Mouse (Mus musculus) retina, postnatal 7 days (tissue): ENCODE measurements around the gene Nubp2.

Experiments used
- DNase-seq: peaks from one replicate; pipeline ENCODE4 v3.0.0-alpha.2; 2012; ENCODE audit warnings: low read depth, low spot score

Nubp2 gene

DNA sequence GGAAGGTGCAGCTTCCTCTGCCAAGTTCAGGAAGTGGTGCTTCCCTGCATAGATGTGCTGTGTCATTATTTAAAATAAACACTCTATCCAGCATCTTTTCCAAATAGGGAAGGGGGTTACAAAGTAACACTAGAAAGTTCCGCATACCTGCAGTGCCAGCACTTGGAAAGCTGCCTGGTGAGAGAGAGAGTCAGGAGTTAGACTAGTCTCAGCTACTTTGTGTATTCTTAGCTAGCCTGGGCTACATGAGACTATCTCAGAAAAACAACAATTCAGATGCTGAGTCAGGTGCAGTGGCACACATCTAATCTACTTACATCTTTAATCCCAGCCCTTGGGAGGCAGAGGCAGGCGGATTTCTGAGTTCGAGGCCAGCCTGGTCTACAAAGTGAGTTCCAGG, 24.4 kb downstream of the Nubp2 start:
- no peak for DNase-seq

DNA sequence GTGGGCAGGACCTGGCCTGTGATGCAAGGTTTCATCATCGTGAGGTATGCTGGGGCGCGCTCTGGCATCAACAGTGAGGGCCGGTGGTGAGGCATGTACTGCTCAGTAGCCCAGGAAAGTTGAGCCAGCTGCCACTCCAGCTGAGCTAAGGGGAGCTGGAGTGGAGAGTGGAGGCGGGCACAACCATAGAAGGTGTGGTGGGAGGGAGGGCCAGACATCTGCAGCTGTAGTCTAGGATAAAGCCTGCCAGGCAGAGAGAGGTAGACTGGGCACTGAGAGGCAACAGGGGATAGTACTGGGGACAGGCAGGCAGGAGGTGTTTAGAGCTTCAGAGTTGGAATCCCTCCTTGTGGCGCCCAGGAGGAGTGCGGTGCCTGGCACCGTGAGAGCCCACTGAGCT, 26.1 kb downstream of the Nubp2 start:
- no peak for DNase-seq

DNA sequence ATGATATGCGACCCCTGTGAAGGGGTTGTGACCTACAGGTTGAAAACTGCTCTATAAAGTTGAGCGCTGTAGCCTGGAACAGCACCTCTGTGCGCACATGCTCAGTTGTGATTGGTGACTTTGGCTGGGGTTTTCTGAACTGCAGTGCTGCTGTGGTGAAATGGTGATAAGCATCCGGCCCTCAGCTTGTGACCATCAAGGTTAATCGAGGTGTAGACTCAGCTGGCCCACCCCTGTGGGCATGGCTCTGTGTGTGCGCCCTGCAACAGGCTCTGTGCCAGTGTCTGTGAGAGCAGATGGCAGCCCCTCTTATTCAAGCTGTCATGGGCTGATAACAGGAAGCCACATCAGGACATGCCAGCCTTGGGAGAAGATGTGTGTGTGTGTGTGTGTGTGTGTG, 27.2 kb downstream of the Nubp2 start:
- DNase-seq, result no peak

DNA sequence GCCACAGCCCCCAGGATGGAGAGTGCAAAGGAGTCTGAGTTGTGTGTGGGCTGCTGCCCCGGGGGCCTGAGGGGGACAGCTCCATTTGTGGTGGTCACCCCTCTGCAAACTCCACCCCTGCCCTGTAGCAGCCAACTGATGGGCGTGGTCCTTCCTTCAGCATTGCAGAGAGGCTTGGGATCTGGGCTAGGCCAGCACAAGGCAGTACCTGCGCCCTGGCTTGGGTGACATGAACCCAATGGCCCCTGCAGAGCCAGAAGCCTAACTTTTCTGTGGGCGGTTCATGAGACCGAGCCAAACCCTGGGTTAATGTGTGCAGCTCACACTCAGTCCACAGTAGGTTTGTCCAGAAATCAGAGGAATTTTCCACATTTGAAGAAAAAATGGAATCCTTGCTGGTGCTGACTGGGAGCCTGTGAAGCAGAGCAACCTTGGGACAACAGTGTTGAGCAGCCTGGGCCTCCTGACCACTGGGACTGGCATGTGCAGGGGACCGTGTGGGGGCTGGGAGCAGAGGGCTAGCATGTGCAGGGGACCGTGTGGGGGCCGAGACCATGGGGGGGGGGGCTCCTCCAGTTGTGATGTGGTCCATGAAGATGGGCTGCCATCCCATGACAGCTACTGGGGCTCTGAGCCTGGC, 28.2 kb downstream of the Nubp2 start:
- no peak for DNase-seq

DNA sequence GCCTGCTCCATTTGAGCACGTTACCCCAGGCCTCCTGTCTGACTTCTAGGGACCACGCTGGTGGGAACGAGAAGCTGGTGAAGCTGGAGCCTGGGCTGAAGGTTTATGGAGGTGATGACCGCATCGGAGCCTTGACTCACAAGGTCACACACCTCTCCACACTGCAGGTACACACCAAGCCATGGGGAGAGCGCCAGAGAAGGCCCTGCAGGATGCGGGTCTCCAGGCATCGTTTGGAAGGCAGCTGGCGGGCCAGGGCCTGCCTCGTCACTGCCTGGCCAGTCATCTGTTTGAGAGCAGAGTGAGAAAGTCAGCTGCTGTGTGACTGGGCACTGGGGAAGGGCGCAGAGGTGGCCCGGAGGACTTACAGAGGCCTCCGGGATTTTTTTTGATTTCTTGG, 29.6 kb downstream of the Nubp2 start:
- no peak for DNase-seq

DNA sequence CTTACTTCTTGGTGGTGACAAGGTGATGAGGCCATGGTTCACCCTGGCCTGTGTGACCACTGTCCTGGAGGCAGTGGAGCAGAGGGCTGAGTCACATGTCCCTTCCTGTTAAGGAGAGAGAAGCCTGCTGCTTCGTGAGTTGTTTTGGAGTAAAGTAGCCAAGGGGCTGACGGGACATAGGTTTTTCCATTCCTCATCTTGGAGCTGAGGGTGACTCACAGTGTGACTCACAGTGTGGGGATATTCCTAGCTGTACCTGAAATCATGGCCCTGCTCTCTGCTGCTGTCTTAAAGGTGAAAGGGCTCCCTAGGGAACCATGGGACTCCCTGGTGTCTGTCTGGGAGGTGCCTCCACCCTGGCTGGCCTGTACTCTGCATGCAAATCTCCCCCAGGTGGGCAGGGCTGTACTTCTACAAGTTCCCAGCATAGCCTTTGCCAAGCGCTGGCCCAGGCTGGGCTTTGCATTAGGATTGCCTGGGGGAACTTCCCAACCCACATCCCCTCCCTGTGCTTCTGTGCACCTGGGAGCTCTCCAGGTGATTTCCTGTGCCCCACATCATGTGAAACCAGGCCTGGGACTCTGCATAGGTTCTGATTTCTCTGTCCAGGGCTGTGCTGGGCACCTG, 30.2 kb downstream of the Nubp2 start:
- DNase-seq, result no peak

DNA sequence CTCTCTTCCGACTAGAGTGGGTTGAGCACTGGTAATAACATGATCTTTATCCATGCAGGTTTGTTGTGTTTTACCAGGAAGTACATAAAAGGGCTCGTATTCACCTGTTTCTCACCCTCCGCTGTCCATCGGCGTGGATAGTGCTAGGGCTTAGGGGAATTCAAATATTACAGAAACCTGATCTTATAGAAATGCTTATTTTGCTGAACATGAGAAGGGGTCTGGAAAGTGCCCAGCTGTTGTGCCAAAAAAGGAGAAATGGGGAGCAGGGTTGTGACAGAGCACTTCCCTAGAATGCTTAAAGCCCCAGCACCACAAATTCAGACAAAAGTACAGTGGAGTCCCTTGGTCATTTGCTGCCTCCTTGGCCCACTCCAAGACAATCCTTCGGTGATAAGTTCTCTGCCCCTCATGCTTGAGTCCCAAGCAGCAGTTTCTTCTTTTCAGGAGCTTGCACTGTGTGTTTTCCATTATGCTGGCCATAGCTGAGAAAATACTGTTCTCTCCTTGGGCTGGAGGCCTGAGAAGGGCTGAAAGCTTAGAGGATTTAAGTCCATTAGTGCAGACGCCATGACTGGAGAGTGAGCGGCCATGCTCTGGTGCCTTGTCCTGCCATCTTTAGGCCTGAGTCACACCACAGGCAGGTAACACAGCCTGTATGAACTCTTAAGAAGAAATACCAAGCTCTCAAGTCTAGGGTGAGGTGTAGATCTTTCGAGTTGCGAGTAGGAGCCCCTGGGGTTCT, 34.6 kb downstream of the Nubp2 start:
- no peak for DNase-seq

DNA sequence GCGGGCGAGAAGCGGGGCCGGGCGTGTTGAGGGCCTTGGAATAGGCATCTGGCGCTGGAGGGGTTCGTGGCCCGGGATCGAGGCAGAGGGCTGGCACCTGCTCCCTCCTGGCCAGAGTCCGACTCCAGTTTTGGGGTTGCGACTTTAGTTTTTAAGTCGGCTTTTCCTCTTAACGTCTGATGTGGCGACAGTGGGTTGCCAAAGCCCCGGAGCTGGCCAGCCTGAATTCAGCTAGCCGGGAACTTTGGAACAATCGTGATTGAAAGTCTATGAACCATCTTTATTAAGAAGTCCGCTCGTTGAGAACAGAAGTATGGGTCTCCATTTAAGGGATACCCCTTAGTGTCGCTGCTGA, 35.4 kb downstream of the Nubp2 start:
- no peak for DNase-seq

DNA sequence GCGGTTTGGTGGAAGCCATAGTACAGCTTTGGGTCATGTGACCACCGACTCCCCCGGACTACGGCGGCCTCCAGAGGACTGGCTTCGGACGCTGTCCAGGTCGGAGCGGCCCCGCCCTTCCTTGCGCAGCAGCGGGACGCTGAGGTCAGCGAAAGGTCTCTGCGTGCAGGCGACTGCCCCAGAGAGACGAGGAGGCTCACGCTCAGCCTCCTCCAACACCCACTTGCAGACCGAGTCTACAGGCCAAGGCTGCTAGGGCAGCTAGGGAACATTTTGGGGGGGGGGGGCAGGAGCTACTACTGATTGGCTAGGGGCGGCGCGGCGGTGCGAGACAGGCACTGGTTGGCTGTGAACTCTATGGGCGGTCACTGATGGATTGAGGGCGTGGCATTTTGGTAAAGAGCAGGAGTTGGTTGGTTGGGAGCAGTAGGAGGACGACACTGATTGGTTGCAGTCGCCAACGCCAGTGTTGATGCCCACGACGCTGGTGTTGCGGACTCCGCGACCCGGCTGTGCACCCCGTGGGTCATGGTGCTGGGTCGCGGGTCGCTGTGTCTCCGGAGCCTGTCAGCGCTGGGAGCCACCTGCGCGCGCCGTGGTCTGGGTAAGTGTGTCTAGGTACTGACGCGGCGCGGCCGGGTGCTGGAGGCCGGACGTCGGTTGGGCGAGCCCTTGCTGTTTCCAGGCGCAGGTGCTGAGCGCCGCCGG, 35.9 kb downstream of the Nubp2 start, which contains the start of gene Fahd1:
Gene Fahd1, minus strand, starts transcription at position 300 of the 708 bp plus-strand sequence.
- peak; percentile 95 for DNase-seq

DNA sequence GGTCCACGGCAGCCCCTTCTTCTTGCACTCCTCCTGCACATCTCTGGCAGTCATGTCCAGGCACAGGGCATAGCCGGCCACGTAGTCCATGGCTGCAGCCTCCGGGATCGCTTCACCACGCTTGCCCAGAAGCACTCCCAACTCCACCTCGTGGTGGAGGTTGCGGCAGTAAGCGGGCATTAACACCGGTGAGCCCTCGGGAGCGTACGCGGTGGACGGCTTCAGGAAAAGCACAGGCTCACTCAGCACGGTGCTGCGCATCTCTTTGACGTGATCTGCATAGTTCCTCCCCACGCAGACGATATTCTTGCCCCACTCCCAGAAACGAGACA, 36.5 kb downstream of the Nubp2 start:
- DNase-seq, result no peak

DNA sequence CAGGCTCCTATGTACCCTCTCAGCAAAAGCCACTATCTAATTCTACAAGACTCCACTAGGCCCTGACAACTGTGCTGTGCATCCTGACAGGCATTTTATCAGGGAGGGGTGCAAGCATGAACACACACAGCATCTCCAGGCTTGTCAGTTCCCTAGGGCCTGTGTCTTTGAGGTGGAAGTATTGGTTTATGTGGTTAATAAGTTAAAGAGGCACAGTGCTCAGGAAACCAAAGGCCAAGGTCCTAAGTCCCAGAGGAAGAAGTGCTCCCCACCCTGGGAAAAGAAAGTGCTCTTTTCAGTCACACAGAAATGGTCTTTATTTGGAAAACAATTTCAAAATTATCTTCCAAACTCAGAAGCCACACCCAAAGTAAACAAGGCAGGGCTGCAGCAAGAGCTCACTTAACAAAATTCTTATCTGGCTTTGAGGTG, 37.5 kb downstream of the Nubp2 start:
- no peak for DNase-seq

DNA sequence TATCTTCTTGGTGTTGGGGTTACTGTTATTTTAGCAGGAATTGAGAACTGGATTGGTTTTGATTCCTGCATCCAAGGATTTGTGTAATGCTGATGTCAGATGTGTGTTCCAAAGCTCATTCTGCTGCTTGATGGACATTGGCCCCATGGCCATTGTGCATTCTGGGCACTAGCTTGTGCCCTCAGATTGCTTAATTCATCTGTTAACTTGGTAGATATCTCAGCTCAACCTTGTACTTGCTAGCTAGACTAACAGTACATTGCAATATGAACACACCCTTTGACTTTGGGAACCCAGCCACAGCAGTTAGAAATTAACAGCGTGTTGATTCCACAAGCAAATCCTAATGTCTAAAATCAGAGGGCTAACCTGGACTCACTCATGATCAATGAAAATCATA, 38.8 kb downstream of the Nubp2 start:
- DNase-seq, result no peak

DNA sequence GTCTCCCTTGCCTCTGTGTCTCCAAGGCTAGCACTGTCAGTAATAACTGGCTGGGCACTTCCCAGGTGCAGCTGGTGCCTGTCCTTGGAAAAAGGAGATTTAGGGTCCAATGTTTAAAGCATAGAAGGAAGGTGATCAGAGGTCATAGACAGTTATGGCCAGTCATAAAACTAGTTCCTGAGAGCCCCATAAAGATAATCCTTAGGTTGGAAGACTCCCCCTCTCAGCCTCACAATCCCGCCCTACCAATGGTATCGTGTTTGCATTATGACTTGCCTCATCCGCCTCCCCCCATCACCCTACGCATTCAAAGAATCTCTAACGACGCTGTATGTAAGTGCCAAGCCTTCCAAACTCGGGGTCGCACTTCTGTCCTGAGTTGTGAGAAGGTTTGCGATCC, 41.6 kb downstream of the Nubp2 start:
- no peak for DNase-seq

DNA sequence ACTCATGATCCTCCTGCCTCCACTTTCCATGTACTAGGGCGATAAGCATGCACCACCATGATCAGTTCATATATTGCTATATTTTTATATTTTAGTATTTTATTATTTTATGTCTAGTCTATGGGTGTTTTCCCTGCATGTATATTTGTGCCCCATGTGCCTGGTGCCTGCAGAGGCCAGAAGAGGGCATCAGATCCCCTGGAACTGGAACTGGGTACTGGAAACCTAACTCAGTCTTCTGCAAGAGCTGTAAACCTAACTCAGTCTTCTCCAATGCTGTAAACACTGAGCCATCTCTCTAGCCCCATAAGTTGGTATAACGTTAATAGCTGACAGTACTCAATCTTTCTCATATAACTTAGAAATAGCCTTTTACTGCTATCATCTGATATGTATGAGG, 43.5 kb downstream of the Nubp2 start:
- no peak for DNase-seq

DNA sequence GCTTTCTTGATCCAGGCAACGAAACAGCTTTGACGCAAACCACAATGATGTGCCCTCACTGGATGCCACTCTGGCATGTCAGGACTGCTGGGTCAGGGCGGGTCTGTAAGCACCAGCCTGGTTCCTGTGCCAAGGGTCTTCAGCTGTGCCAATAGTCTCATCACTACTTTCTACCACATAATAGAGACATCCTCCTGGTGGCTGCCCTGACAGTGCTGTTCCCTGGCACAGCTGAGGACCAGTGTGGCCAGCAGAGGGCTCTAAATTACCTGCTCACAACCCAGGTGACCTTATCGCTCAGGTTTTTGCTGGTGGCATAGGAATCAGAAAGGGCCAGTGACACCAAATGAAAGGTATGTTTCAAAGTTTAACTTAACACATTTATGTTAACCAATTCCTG, 45.0 kb downstream of the Nubp2 start:
- no peak for DNase-seq

DNA sequence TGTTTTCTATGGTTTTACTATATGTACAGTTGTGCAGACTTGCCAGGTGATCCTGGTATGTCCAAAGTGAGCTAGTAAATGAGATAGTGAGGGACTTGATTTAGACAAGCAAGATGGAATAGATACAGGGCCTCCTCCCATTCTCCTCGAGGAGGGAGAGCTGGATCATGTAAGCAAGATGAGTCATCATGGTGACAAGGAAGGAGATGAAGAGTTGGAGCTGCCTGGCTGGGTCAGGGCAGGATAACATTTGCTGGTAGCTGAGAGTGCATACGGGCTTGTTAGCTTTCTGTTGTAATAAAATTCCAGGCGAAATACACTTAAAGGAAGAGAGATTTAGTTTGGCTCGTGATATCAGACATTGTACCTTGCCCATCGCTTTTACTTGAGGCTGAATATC, 45.8 kb downstream of the Nubp2 start:
- DNase-seq, result no peak

DNA sequence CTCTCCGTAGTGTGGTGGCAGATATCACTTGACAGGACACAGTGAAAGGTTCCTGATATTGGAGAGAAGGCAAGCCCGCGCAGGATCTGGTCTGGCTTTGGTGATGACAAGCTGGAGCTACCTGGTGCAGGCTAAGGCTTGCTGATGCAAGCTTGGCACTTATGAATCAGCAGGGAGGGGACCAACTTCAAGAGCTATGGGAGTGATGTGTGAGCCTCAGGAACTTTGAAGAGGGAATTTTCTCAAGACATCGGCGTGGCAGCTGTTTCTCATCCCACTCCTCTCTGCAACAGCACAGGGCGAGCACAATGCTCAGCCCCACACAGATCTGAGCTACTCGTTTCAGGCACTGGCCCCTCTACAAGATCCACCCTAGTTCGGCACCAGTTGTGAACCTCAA, 46.3 kb downstream of the Nubp2 start, which contains the start of gene Hagh:
Gene Hagh, plus strand, starts transcription at position 302 of the 400 bp plus-strand sequence.
- no peak for DNase-seq
